Mouse (Mus musculus) neutrophil, adult 83 days (primary cell): ENCODE results near the gene Mtor. TPM values are rescaled to one million over a fixed set of nuclear protein-coding genes. Genes with fewer than 3 reads are reported as not detected.

Experiments
- total RNA-seq, 2 experiments: library from RNA; stranded (reverse); gene quantifications; one replicate each; pipeline ENCODE4 v1.2.4; 2023

The Mtor gene
- 10 to 100 TPM; 23.1 to 25.3 TPM for total RNA-seq

DNA sequence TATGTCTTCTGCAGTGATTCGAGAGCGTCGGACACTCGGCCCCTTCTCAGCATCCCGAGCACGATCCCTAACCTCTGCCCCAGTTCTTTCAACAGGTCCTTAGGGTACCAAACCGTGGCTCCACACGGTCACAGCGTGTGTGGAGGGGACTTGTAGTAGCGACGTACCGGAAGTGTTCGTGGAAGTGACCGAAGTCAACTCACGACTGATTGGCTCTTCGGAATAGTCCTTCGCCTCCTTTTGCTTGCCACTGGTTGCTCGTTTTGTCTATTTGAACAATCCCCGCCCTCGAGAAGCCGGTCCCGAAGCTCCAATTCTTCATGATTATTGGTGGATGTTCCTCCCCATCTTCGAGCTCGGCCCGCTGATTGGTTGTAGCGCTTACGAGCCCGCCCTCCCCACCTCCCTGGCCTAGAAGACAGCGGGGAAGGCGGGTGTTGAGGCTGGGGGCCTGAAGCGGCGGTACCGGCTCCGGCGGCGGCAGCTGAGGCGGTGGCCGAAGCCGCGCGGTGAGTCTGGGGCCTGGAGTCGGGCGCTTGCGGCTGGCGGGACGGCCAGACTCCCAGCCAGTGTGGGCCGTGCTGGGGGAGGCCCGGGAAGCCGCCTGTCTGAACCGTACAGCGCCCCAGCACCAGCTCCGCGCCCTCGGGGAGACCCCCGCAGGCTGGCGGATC lies at the start of gene Mtor:
Gene Mtor (plus strand): TSS at position 433 of the 674 bp plus-strand sequence.

DNA sequence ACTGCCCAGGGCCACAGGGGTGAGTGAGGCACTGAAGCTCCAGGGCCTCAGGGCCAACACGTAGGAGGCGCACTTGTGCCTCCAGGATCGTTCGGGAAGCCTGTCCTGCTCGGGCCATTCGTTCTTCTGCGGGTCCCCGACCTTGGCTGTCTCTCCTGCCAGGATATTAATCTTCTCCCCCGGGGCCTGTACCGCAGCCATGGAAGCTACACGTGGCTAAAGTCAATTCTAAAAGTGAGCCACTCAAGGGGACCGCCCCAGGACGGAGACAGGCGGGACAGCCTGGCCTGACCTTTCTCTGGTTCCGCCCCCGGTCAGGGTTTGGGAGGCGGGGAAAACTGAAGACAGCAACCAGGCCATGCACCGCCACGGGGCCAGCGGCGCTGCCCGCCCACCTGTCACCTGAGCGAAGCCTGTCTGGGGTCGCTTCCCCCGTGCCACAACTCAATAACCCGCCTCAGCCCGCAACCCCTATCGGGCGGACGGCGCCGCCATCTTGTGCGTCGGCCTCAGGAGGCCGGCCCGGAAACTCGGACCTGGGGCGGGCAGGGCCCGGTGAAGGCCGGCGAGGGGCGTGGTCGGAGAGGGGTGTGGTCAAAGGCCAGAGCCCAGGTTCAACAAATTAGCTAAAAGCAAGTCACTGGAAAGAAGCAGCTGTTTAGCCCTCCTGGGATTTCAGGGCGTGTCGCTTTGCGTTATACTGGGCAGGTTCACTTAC lies 4.0 kb upstream of the Mtor start, which contains the start of gene Ubiad1:
Gene Ubiad1 (minus strand): TSS at position 522 of the 718 bp plus-strand sequence.

DNA sequence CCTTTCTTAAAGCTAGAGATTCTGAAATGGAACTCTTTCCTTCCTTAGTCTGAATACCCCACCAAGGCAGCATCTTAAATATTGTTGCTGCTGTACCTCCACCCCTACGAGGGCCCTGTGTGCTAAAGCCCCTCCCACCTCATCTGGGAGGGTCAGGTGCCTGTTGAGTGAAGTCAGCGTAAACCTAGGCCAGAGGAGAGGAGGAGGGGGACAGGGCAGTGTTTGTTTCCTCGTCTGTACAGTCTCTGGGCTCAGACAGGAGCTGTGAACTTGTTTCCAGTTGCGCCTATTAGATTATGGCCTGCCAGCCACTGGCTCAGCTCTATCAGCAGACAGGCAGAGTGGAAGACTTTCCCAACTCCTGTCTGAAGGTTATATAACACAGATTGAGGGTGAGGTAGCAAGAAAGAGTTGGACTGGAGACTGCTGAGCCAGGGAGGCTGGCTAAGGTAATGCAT lies 52.0 kb downstream of the Mtor start, which contains the start of gene Angptl7:
Gene Angptl7 (minus strand): TSS at position 51 of the 458 bp plus-strand sequence.

DNA sequence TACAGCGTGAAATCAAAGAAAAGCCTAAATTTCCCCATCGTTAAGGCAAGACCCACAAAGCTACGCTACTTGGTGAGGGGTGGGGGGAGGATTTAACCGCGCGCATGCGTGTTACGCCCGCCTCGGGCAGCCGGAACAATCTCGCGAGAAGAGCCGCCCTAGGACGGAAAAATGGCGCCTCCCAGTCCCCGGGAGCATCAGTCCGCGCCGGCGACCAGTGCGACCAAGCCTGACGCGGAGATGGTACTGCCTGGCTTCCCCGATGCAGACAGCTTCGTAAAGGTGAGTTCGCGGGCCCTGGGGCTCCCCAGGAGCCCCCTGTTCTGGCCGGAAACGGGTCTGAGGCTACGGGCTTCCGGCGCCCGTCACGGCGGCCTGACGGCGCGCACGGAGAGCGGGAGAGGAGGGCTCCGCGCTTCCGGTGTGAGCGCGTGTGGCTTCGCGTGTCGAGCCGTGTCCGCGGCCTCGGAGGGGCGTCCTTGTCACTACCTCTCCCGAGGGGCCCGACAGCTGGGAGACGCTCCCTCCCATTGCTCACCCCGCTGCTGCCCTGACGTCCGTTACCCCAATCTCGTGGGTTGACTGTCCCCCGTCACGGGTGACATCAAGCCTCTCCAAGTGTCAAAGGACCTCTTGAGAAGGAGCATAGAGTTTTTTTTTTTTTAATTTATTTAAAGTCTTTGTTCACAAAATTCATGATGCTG lies 110.0 kb downstream of the Mtor start, which contains the start of gene Exosc10:
Gene Exosc10 (plus strand): TSS at position 133 of the 704 bp plus-strand sequence.

DNA sequence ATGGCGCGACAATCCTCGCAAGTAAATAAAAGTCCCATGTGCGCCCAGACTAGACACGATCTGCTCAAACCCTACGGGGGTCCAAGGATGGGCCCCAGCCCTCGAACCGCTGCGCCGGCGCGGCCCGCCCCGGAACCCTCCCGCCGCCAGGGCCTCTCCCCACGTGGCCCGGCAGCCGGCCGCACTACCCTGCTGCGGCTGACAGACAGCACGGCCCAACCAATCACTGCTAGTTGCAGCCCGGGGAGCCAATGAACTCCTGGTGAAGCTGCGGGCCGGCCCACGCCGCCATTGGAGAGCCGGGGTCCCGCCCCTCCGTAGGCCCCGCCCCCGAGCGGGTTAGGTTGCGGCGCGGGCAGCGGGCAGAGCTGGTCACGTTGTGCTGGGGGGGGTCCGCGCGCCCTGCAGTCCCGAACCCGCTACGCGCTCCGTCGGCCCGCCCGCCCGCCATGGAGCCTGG lies 142.8 kb downstream of the Mtor start, which contains the start of gene Srm:
Gene Srm (plus strand): TSS at position 333 of the 460 bp plus-strand sequence.

DNA sequence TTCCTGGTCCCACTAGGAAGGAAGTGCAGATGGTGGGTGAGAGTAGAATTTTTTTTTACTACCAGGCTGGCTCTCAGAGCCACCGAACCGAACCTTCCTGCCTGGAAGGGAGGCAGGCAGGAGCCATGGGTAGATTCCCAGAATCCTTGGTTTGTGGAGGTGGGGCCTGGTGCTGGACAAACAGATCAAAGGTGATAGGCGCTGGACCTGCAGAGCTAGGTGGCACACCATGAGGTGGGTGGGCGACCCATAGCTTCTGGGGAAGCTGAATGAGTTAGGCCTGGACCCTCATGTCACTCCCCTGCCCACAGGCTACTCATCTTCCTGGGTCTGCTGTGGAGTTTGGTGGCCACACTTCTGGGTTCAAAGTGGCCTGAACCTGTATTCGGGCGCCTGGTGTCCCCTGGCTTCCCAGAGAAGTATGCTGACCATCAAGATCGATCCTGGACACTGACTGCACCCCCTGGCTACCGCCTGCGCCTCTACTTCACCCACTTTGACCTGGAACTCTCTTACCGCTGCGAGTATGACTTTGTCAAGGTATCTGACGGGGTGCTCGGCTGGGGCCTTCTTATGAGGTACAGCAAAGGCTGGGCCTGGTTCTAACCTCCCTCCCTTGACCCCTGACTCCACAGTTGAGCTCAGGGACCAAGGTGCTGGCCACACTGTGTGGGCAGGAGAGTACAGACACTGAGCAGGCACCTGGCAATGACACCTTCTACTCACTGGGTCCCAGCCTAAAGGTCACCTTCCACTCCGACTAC lies 154.1 kb downstream of the Mtor start, which contains the start of gene Masp2:
Gene Masp2 (plus strand): TSS at position 198 of the 764 bp plus-strand sequence.

Other genes starting within 250 kb of the Mtor start
- not detected for gene Disp3, start 160.6 kb upstream of the Mtor start, total RNA-seq
- 1 to 10 TPM; 4.9 to 5.0 TPM for gene Ubiad1, start 3.8 kb upstream of the Mtor start, total RNA-seq
- gene Angptl7, start 51.8 kb downstream of the Mtor start, total RNA-seq: not detected
- gene Exosc10, start 109.8 kb downstream of the Mtor start, total RNA-seq: 10 to 100 TPM; 41.8 to 42.7 TPM
- gene Srm, start 142.9 kb downstream of the Mtor start, total RNA-seq: 10 to 100 TPM; 19.6 to 20.5 TPM
- under 1 TPM in 1 of 2 experiments, not detected in 1; 0.60 TPM for gene Masp2, start 153.9 kb downstream of the Mtor start, total RNA-seq
- 100 to 1,000 TPM; 160 to 166 TPM for gene Tardbp, start 178.4 kb downstream of the Mtor start, total RNA-seq
- gene Gm572, start 194.7 kb downstream of the Mtor start, total RNA-seq: not detected